Mouse (Mus musculus): ENCODE measurements around the gene Cntnap1. TPM values are rescaled to one million over a fixed set of nuclear protein-coding genes. Genes with fewer than 3 reads are reported as not detected.
A peak's percentile ranks its signal among the peaks of the same experiment; 100 is the strongest.

The Cntnap1 gene
- polyA plus RNA-seq, 1 experiment from 2014 or later, result 0.36 TPM

GRCm38 (mm10) chr11:101190913-101191907 lies 20.9 kb downstream of the Cntnap1 start:
- Histone ChIP-seq H3K27me3 (no peaks in the 10 kb centered on the region), H3K4me2 (no peak overlapping the region), H3K9ac (no peak overlapping the region), H3K4me1 (peaks cover 18% of the 10 kb centered on the region), H3K4me3 (no peak overlapping the region), H3K27ac (no peak overlapping the region), H3K36me3 (ENCODE audit: poor library complexity, severe bottlenecking) (peaks cover 14% of the 10 kb centered on the region), H3K9me3 (replicated peaks) (no peaks in the 10 kb centered on the region)
- ATAC-seq, result 0 out of 2 replicates have a peak, but pooled peaks have one; percentile 17
- WGBS, result 55% methylated on average over 17 of the region's 17 CpGs

- no peak overlapping the region for H3K27ac ChIP-seq
- no peak overlapping the region for H3K9ac ChIP-seq
- H3K4me1 ChIP-seq, result peaks cover 18% of the 10 kb centered on the region
- WGBS, result 72% methylated on average over 4 of the region's 4 CpGs
- H3K9me3 ChIP-seq (replicated peaks), result no peaks in the 10 kb centered on the region
- no peak for ATAC-seq
- no peak overlapping the region for H3K4me3 ChIP-seq
- H3K27me3 ChIP-seq, result no peaks in the 10 kb centered on the region
- H3K36me3 ChIP-seq (ENCODE audit: poor library complexity, severe bottlenecking), result peaks cover 22% of the 10 kb centered on the region
- H3K4me2 ChIP-seq, result no peak overlapping the region
Observed at GRCm38 (mm10) chr11:101191919-101192470, 21.7 kb downstream of the Cntnap1 start.

DNA sequence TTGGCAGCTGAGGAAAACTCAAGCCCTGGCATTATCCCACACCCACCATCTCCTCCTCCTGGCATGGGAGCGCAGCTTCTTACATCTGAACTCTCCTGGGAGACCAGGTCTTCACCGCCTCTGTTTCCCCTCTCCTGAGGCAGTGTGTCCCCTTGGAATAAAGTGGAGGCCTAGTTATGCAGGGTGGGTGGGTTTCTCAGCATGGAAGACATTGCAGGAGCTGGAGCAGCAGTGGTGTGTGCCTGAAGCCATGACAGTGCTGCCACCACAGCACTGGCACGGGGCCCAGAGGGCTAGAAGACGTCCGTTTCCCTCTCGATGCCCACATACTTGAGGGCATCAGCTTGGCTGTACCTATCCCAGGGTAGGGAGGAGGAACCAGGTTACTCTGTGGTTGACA lies 22.3 kb downstream of the Cntnap1 start:
- H3K36me3 ChIP-seq (ENCODE audit: poor library complexity, severe bottlenecking), result peaks cover 26% of the 10 kb centered on the region
- no peak for ATAC-seq
- H3K4me3 ChIP-seq, result no peak overlapping the region
- no peaks in the 10 kb centered on the region for H3K9me3 ChIP-seq (replicated peaks)
- no peaks in the 10 kb centered on the region for H3K27me3 ChIP-seq
- no peak overlapping the region for H3K9ac ChIP-seq
- H3K27ac ChIP-seq, result no peak overlapping the region
- H3K4me1 ChIP-seq, result peaks cover 18% of the 10 kb centered on the region
- H3K4me2 ChIP-seq, result no peak overlapping the region
- WGBS, result 92% methylated on average over 6 of the region's 6 CpGs

GRCm38 (mm10) chr11:101193076-101193475 lies 22.8 kb downstream of the Cntnap1 start:
- H3K36me3 ChIP-seq (ENCODE audit: poor library complexity, severe bottlenecking), result peaks cover 30% of the 10 kb centered on the region
- H3K27me3 ChIP-seq, result no peaks in the 10 kb centered on the region
- no peak overlapping the region for H3K27ac ChIP-seq
- no peak overlapping the region for H3K4me3 ChIP-seq
- H3K9me3 ChIP-seq (replicated peaks), result no peaks in the 10 kb centered on the region
- peaks cover 18% of the 10 kb centered on the region for H3K4me1 ChIP-seq
- H3K4me2 ChIP-seq, result no peak overlapping the region
- no peak for ATAC-seq
- H3K9ac ChIP-seq, result no peak overlapping the region
- WGBS, result 84% methylated on average over 7 of the region's 7 CpGs

DNA sequence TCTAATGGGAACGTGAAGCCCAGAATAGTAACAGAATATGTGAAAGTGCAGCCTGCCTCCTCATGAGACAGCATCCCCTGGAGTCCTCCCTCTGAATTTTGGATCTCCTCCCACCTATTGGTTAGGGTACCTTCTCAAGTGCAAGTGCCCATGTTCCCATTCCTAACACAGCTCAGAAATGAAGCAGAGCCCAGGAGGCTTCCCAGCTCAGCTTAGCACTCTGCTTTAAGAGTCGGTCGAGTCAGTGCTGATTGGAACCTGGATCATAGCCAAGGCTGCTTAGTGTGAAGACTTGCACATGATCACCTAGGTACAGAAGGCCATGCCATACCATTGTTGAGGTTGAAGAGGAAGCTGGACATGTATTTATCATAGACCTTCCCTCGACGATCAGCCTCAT lies 23.8 kb downstream of the Cntnap1 start:
- Histone ChIP-seq H3K4me2 (no peak overlapping the region), H3K27ac (no peak overlapping the region), H3K4me1 (peaks cover 18% of the 10 kb centered on the region), H3K9me3 (replicated peaks) (no peaks in the 10 kb centered on the region), H3K36me3 (ENCODE audit: poor library complexity, severe bottlenecking) (peaks cover 40% of the 10 kb centered on the region), H3K27me3 (no peaks in the 10 kb centered on the region), H3K4me3 (no peak overlapping the region), H3K9ac (no peak overlapping the region)
- WGBS, result 73% methylated on average over 5 of the region's 5 CpGs
- no peak for ATAC-seq

DNA sequence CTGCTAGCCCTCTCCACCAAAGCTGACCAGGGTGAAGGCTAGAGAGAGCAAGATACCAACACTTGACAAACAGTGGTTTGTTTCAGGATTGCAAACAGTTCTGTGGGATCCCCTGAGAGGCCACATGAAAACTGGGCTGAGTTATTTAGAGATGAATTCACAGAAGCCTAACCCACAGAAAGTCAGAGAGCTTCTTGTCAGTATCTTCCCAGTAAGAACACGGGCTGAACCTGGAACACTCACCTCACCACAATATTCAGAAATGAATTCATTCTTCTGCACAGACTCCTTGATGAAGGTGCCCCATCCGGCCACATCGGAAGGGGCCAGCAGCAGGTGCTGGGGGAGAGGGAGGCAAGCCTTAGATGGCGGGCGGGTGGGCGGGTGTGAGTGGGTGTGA lies 24.3 kb downstream of the Cntnap1 start:
- Histone ChIP-seq H3K9me3 (replicated peaks) (no peaks in the 10 kb centered on the region), H3K9ac (no peak overlapping the region), H3K4me2 (no peak overlapping the region), H3K4me1 (peaks cover 13% of the 10 kb centered on the region), H3K36me3 (ENCODE audit: poor library complexity, severe bottlenecking) (peaks cover 45% of the 10 kb centered on the region), H3K4me3 (no peak overlapping the region), H3K27me3 (no peaks in the 10 kb centered on the region), H3K27ac (no peak overlapping the region)
- 83% methylated on average over 6 of the region's 6 CpGs for WGBS
- ATAC-seq, result no peak

DNA sequence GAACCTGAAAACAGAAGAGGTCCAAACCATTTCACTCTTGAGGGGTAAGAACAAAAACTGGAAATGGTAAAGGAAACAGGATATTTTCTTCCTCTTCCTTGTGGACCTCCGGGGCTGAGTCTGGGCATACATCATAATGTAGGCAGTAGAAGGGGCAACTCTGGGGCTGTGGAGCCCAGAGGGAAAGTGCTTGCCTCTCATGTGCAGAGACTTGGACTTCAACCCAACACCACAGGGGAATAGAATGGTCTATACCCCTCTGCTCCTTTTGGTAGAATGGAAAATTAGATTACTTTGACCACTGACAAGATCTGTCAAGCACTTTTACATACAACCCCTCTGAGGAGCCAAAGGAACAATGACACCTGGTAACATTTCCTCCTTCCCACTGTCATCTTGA lies 24.8 kb downstream of the Cntnap1 start:
- ATAC-seq, result no peak
- 89% methylated on average over 1 of the region's 1 CpGs for WGBS
- Histone ChIP-seq H3K9me3 (replicated peaks) (no peaks in the 10 kb centered on the region), H3K9ac (no peak overlapping the region), H3K4me1 (peaks cover 8% of the 10 kb centered on the region), H3K27ac (no peak overlapping the region), H3K36me3 (ENCODE audit: poor library complexity, severe bottlenecking) (peaks cover 47% of the 10 kb centered on the region), H3K4me2 (no peak overlapping the region), H3K4me3 (no peak overlapping the region), H3K27me3 (no peaks in the 10 kb centered on the region)

DNA sequence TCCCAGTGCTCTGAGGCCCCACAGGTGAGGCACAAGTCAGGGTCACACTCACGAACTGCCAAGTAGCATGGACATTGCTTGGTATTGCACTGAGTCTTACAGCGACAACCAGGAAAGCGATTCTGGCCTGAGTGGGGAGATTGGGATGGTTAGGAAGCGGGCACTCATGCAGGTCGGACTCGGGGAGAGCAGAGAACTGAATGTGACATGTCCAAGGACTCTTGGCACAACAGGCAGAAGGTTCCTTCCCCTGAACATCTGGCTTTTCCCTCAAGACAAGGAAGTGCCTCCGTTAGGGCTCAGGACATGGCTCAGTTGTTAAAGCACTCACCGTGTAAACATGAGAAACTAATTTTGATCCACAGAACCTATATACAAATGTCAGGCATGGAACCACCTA lies 25.2 kb downstream of the Cntnap1 start:
- Histone ChIP-seq H3K27ac (no peak overlapping the region), H3K4me1 (peaks cover 4% of the 10 kb centered on the region; the same call in 1 of the 2 replicates), H3K4me2 (no peak overlapping the region), H3K4me3 (no peak overlapping the region), H3K9me3 (replicated peaks) (no peaks in the 10 kb centered on the region), H3K27me3 (no peaks in the 10 kb centered on the region), H3K9ac (no peak overlapping the region), H3K36me3 (ENCODE audit: poor library complexity, severe bottlenecking) (peaks cover 47% of the 10 kb centered on the region)
- WGBS, result 90% methylated on average over 8 of the region's 8 CpGs
- ATAC-seq, result no peak

DNA sequence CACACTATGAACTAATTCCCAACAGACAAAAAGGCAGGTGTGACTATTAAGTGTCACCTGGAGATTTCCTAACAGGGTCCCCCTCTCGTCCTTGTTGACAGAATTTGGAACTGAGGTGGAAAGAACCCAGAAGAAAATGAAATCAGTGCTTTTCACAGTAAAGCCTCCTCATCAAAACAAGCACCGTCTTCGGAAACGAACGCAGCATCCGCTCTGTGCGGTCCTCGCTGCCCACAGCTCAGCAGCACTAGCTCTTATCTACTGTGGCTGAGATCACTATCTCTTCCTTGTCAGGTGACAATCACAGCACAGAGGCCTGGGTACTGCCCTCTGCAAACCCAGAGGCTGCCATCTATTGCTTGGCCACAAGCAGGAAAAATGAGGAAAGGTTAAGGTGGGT lies 25.9 kb downstream of the Cntnap1 start:
- H3K4me1 ChIP-seq, result 0 out of 2 replicates have a peak, but pooled peaks cover 4% of the 10 kb centered on the region
- no peak overlapping the region for H3K27ac ChIP-seq
- H3K4me3 ChIP-seq, result no peak overlapping the region
- no peak for ATAC-seq
- 92% methylated on average over 8 of the region's 8 CpGs for WGBS
- no peak overlapping the region for H3K9ac ChIP-seq
- peaks cover 47% of the 10 kb centered on the region for H3K36me3 ChIP-seq (ENCODE audit: poor library complexity, severe bottlenecking)
- H3K9me3 ChIP-seq (replicated peaks), result no peaks in the 10 kb centered on the region
- H3K4me2 ChIP-seq, result no peak overlapping the region
- no peaks in the 10 kb centered on the region for H3K27me3 ChIP-seq

DNA sequence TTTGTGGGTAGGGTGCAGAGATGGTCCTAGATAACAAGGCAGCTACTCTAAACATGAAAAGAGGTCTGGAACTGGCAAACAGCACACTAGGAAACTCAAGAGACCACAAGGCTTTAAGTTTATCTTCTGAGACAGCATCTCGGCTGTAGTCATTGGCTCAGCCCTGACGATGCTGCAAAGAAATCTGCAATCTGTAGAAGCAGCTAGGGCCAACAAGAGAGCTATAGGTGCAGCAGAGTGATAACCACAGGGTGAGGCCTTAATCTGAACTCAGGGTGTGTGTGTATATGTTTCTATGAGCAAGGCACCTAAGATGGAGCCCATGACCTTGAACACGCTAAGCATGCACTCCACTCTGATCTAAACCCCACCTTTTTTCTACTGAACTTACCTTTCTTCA lies 29.2 kb downstream of the Cntnap1 start:
- ATAC-seq, result no peak
- Histone ChIP-seq H3K4me2 (no peak overlapping the region), H3K27ac (no peak overlapping the region), H3K4me1 (0 out of 2 replicates have a peak, but pooled peaks cover 4% of the 10 kb centered on the region), H3K4me3 (no peak overlapping the region), H3K9me3 (replicated peaks) (no peaks in the 10 kb centered on the region), H3K36me3 (ENCODE audit: poor library complexity, severe bottlenecking) (peaks cover 53% of the 10 kb centered on the region), H3K27me3 (no peaks in the 10 kb centered on the region), H3K9ac (no peak overlapping the region)
- WGBS, result 92% methylated on average over 3 of the region's 3 CpGs

- Histone ChIP-seq H3K9me3 (replicated peaks) (no peaks in the 10 kb centered on the region), H3K9ac (0 out of 2 replicates have a peak overlapping the region, but pooled peaks have one; percentile 5), H3K4me3 (no peak overlapping the region), H3K4me2 (no peak overlapping the region), H3K4me1 (0 out of 2 replicates have a peak, but pooled peaks cover 4% of the 10 kb centered on the region), H3K27ac (no peak overlapping the region), H3K36me3 (ENCODE audit: poor library complexity, severe bottlenecking) (peaks cover 48% of the 10 kb centered on the region), H3K27me3 (no peaks in the 10 kb centered on the region)
- no peak for ATAC-seq
- 19% methylated on average over 7 of the region's 7 CpGs for WGBS
Observed at GRCm38 (mm10) chr11:101200986-101201385, 30.7 kb downstream of the Cntnap1 start.

DNA sequence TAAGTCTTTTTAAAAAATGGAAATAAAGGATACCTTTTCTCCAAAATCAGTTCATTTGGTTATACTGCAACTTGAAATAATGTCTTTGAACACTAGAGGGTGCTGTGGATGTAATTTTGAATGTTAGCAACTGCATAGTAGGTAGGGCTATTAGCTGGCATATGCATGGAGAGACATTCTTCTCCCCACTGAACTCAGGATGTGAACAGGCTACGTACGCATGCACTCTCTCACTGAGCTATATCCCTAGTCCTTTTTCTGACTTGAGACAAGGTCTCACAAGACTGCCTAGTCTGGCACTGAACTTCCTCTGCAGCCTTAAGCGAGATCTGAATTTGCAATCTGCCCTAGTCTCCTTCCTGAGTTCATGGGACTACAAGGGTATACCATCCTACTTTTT lies 41.6 kb downstream of the Cntnap1 start:
- H3K4me3 ChIP-seq, result no peak overlapping the region
- H3K27ac ChIP-seq, result no peak overlapping the region
- H3K9ac ChIP-seq, result no peak overlapping the region
- no peak overlapping the region for H3K4me2 ChIP-seq
- no peaks in the 10 kb centered on the region for H3K4me1 ChIP-seq
- ATAC-seq, result no peak
- no peaks in the 10 kb centered on the region for H3K27me3 ChIP-seq
- no peaks in the 10 kb centered on the region for H3K9me3 ChIP-seq (replicated peaks)
- 40% methylated on average over 3 of the region's 3 CpGs for WGBS
- peaks cover 46% of the 10 kb centered on the region for H3K36me3 ChIP-seq (ENCODE audit: poor library complexity, severe bottlenecking)
